Mouse (Mus musculus) ES-Bruce4 (cell line): ENCODE measurements around the gene Ap3d1.

Experiments
- EP300 ChIP-seq: IDR thresholded peaks from 2 replicates; pipeline ENCODE4 v1.6.1; 2011; ENCODE audit warnings: low read depth, low read length; ENCODE audit not compliant: insufficient read depth
- POLR2A ChIP-seq: IDR thresholded peaks from one replicate; pipeline ENCODE4 v1.8.1; 2011; ENCODE audit warnings: low read length; ENCODE audit not compliant: insufficient read depth

DNA sequence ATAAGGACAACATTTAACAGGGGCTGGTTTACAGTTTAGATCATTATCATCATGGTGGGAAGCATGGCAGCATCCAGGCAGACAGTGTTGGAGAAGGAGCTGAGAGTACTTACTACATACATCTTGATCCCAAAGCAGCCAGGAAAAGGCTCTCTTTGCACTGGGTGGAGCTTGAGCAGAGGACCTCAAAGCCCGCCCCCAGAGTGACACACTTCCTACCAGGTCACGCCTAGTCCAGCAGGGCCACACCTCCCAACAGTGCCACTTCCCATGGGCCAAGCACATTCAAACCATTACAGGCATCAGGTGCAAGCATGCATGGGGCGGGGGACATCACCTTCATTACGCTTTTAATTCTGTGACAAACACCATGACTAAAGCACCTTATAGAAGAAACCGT is 2.2 kb upstream of the Ap3d1 start:
- TF ChIP-seq POLR2A (peak; percentile 41), EP300 (no peak)
